Mouse (Mus musculus): ENCODE results near the gene Slc22a14. TPM values are rescaled to one million over a fixed set of nuclear protein-coding genes. Genes with fewer than 3 reads are reported as not detected.
"Not testable (repeated sequence)": the region's sequence is repeated elsewhere in the genome, so short reads cannot be mapped to it uniquely, and the experiment has no call there.

The Slc22a14 gene
- polyA plus RNA-seq, 1 experiment: 0.29 TPM

DNA sequence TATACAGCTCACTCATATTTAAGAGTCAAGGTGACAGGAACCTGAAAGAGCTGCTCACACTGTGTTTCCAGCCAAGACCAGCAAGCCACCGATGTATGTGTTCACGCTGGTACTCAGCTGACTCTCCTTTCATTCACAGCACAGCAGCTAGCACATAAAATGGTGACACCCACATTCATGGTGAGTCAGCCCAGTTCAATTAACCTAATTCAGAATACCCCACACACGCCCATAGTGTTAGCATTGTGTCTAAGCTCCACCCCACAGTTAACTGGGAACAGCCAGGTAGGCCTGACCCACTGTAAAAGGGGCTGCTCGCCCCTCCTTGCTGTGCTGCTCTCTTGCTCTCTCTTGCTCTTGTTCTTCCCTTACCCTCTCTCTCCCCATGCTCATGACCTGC lies 93.9 kb downstream of the Slc22a14 start:
- Histone ChIP-seq H3K4me1 (ENCODE audit: control insufficient read depth, insufficient read depth, low read length) (peaks cover 1% of the 10 kb centered on the region), H3K27ac (ENCODE audit: insufficient read depth, low read length) (no peak overlapping the region), H3K4me3 (ENCODE audit: insufficient read depth, low read length) (no peak overlapping the region)
- TF ChIP-seq POLR2A (IDR thresholded peaks at IDR 0.05; ENCODE audit: extremely low read depth, insufficient read depth, low read length) (no peak), CTCF (IDR thresholded peaks at IDR 0.05; ENCODE audit: extremely low read depth, insufficient read depth, low read length) (no peak)

DNA sequence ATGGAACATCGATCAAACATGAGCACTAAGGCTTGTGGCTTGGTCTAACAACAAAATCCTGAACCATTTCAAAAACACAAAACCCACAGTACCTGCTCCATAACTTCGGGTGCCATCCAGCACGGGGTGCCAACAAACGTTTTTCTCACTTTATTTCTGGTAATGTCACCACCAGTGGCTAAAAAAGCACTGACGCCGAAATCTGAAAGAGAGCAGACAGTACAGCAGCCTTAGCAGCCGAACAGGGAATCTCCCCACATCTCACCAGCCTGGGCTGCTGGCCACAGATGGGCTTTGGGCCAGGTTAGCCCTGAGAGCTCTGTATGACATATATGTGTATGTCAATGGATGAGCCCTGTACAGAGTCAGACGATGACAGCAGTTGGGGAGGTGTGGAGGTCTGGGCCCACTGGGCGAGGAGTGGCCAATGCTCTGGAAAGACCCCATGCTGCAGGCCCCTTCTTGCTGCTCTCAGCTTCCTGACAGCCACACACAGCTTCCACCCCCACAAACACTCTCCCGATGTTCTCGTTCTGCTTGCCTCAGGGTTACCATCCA lies 96.7 kb downstream of the Slc22a14 start:
- Histone ChIP-seq H3K27ac (ENCODE audit: insufficient read depth, low read length) (no peak overlapping the region), H3K4me1 (ENCODE audit: control insufficient read depth, insufficient read depth, low read length) (peaks cover 1% of the 10 kb centered on the region), H3K4me3 (ENCODE audit: insufficient read depth, low read length) (no peak overlapping the region)
- TF ChIP-seq CTCF (IDR thresholded peaks at IDR 0.05; ENCODE audit: extremely low read depth, insufficient read depth, low read length): no peak
- TF ChIP-seq POLR2A (IDR thresholded peaks at IDR 0.05; ENCODE audit: extremely low read depth, insufficient read depth, low read length): no peak

DNA sequence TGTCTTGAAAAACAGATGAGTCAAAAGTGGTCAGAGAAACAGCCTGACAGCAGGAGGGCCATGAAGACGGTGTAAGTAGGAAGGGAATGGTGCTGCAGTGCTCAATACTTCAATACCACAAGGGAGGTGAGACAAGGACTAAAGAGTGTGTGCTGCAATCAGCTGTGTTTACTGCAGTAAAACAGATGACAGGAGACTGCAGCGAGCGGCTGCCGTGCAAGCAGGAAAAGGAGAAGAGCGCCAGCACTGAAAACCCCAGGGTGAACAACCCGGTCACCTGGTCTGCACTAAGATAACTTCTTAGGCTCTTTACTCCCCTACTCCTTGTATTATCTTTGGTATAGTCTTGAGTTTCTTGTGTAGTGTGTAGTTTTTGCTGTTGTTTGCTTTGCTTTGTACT lies 97.2 kb downstream of the Slc22a14 start:
- no peak overlapping the region for H3K27ac ChIP-seq (ENCODE audit: insufficient read depth, low read length)
- TF ChIP-seq POLR2A (IDR thresholded peaks at IDR 0.05; ENCODE audit: extremely low read depth, insufficient read depth, low read length) (no peak), CTCF (IDR thresholded peaks at IDR 0.05; ENCODE audit: extremely low read depth, insufficient read depth, low read length) (no peak)
- H3K4me3 ChIP-seq (ENCODE audit: insufficient read depth, low read length): no peak overlapping the region
- peaks cover 1% of the 10 kb centered on the region for H3K4me1 ChIP-seq (ENCODE audit: control insufficient read depth, insufficient read depth, low read length)

DNA sequence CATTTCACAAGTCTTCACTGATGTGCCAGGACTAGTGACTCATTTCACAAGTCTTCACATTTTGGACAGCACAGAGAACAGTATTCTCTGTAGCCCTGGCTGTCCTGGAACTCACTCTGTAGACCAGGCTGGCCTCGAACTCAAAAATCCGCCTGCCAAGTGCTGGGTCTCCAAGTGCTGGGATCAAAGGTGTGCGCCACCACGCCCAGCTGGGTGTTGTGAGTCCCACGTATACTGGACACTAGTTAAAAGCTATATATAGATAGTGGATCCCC lies 99.3 kb downstream of the Slc22a14 start:
- H3K27ac ChIP-seq (ENCODE audit: insufficient read depth, low read length); H3K4me1 ChIP-seq (ENCODE audit: control insufficient read depth, insufficient read depth, low read length); H3K4me3 ChIP-seq (ENCODE audit: insufficient read depth, low read length): not testable (repeated sequence)

DNA sequence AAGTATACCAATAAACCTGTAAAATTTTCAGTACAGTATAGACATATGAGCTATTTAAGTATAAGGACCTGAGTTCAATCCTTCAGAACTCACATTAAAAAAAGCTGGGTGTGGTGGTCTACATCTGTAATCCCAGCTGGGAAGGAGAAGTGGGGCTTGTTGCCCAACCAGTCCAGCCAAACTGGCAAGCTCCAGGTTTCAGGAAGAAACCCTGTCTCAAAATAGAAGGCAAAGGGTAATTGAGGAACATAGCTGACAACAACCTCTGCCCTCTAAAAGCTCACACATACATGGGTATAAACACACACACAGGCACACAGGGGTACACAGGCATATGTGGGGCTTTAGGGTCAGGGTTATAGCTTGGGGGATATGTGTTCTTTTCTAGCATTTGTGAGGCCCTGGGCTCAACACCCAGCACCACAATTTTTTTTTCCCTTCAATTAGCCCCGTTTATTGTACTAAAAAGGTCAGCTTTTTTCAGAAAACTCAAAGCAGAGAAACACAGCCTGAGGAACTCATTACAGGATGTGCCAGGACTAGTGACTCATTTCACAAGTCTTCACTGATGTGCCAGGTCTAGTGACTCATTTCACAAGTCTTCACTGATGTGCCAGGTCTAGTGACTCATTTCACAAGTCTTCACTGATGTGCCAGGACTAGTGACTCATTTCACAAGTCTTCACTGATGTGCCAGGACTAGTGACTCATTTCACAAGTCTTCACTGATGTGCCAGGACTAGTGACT lies 99.8 kb downstream of the Slc22a14 start:
- peak overlapping the region; percentile 26; the same call in 1 of the 2 replicates for H3K27ac ChIP-seq (ENCODE audit: insufficient read depth, low read length)
- not testable (repeated sequence) for H3K4me1 ChIP-seq (ENCODE audit: control insufficient read depth, insufficient read depth, low read length); H3K4me3 ChIP-seq (ENCODE audit: insufficient read depth, low read length)

DNA sequence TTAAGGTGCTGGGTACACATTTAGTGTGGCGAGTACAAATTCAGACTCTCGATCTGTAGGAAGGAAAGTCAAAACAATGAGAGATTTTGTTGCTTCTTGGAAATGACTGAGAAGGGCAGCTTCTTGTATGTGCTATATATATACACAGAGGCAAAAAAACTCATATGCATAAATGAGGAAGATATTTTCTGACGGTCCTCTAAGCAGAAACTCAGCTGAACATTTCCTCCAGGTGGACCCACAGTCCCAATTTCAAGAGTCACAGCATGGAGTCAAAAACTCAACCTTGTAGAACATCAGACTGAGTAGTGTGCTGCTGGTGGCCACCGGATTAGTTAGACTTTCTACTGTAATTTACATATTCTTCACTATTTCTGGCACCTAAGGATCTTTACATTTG lies 102.3 kb downstream of the Slc22a14 start:
- no peak for TF ChIP-seq CTCF (IDR thresholded peaks at IDR 0.05; ENCODE audit: extremely low read depth, insufficient read depth, low read length)
- TF ChIP-seq POLR2A (IDR thresholded peaks at IDR 0.05; ENCODE audit: extremely low read depth, insufficient read depth, low read length): no peak
- H3K4me3 ChIP-seq (ENCODE audit: insufficient read depth, low read length): no peak overlapping the region
- no peak overlapping the region for H3K27ac ChIP-seq (ENCODE audit: insufficient read depth, low read length)
- peaks cover under 1% of the 10 kb centered on the region; the same call in 1 of the 2 replicates for H3K4me1 ChIP-seq (ENCODE audit: control insufficient read depth, insufficient read depth, low read length)

DNA sequence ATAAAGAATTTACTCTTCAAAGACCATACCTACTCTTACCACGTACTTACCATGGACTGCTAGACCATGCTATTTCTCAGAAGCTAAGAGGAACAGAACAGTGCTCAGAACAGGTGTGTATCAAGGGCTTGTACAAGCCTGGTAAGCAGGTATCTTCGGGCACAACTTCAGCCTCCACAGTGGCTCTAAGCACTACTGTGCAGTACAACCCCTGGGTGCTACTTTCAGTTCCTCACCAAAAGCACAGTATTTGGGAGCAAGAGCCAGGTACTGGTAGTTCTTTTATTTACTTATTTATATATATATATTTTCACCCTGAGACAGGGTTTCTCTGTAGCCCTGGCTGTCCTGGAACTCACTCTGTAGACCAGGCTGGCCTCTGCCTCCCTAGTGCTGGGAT lies 104.5 kb downstream of the Slc22a14 start:
- no peak overlapping the region for H3K4me3 ChIP-seq (ENCODE audit: insufficient read depth, low read length)

DNA sequence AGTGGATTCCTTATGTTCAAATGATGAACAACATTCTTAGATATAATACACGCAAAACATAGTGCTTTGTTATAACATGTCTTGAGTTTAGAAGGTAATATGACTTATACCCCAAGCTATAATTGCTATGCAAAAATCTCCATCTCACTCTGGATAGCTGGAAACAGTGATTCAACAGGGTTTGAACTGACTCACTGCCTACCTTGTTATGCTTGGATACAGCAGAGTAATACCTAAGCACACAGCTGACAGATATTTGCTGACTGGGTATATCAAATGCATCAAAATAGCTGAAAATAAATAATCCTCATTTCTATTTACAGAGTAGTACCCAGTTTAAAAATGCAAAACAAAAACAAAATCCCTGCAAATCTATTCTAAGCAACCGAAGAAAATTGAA lies 106.6 kb downstream of the Slc22a14 start:
- Histone ChIP-seq H3K4me3 (ENCODE audit: insufficient read depth, low read length) (no peak overlapping the region), H3K27ac (ENCODE audit: insufficient read depth, low read length) (no peak overlapping the region), H3K4me1 (ENCODE audit: control insufficient read depth, insufficient read depth, low read length) (no peaks in the 10 kb centered on the region)
- TF ChIP-seq CTCF (IDR thresholded peaks at IDR 0.05; ENCODE audit: extremely low read depth, insufficient read depth, low read length) (no peak), POLR2A (IDR thresholded peaks at IDR 0.05; ENCODE audit: extremely low read depth, insufficient read depth, low read length) (no peak)

More for the DNA sequence above, 104.5 kb downstream of the Slc22a14 start:
- no peak overlapping the region for H3K27ac ChIP-seq (ENCODE audit: insufficient read depth, low read length)
- TF ChIP-seq CTCF (IDR thresholded peaks at IDR 0.05; ENCODE audit: extremely low read depth, insufficient read depth, low read length) (no peak), POLR2A (IDR thresholded peaks at IDR 0.05; ENCODE audit: extremely low read depth, insufficient read depth, low read length) (no peak)
- no peaks in the 10 kb centered on the region for H3K4me1 ChIP-seq (ENCODE audit: control insufficient read depth, insufficient read depth, low read length)

DNA sequence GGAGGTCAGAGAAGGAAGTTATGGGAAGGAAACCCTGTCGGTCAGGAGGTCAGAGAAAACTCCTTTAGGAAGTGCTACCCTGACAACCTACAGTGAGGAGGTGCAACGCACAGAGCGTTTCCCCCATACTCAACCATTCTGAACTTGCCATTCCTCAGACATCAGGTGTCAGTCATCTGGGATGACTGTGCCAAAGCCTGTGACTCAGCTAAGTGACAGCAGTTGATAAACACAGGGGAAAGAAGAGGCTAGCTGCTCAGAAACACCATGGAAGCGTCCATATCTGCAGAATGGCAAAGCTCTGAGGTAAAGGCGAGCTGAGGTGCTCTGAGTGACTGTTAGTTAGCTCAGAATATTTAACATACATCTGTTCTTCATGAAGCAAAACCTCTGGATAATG lies 107.2 kb downstream of the Slc22a14 start:
- H3K4me1 ChIP-seq (ENCODE audit: control insufficient read depth, insufficient read depth, low read length): no peaks in the 10 kb centered on the region
- TF ChIP-seq POLR2A (IDR thresholded peaks at IDR 0.05; ENCODE audit: extremely low read depth, insufficient read depth, low read length) (no peak), CTCF (IDR thresholded peaks at IDR 0.05; ENCODE audit: extremely low read depth, insufficient read depth, low read length) (no peak)
- no peak overlapping the region for H3K4me3 ChIP-seq (ENCODE audit: insufficient read depth, low read length)
- H3K27ac ChIP-seq (ENCODE audit: insufficient read depth, low read length): no peak overlapping the region

DNA sequence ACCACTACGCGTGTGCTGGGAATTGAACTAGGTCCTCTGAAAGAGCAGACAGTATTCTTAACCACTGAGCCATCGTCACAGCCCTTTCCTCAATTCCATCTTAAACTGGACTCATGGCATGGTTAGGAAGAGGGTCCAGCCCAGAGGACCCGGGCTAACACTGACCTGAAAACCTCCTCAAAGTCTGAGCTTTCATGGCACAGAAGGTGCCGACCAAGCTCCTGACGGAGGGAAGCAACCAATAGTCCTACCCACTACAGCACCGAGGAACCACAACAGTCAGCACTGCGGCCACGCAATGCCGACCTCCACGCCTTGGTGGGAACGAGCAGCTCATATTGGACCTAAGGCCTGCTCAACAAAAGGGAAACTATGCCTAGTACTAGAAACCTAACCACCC lies 109.2 kb downstream of the Slc22a14 start:
- no peak overlapping the region for H3K4me3 ChIP-seq (ENCODE audit: insufficient read depth, low read length)
- no peaks in the 10 kb centered on the region for H3K4me1 ChIP-seq (ENCODE audit: control insufficient read depth, insufficient read depth, low read length)
- H3K27ac ChIP-seq (ENCODE audit: insufficient read depth, low read length): no peak overlapping the region
- no peak for TF ChIP-seq POLR2A (IDR thresholded peaks at IDR 0.05; ENCODE audit: extremely low read depth, insufficient read depth, low read length)
- TF ChIP-seq CTCF (IDR thresholded peaks at IDR 0.05; ENCODE audit: extremely low read depth, insufficient read depth, low read length): no peak
